Mouse (Mus musculus) neural tube, embryonic 12.5 days (tissue): ENCODE data around the gene Ptprg. TPM values are rescaled to one million over a fixed set of nuclear protein-coding genes. Genes with fewer than 3 reads are reported as not detected.

Experiments
- ATAC-seq: fragments of 200-750 bp; cut with Nextera tagmentation; 2 replicates; pipeline ENCODE4 v1.8.0; 2017; ENCODE audit warnings: low read depth, mild to moderate bottlenecking, moderate TSS enrichment, moderate library complexity; ENCODE audit not compliant: low FRiP score
- H3K27ac ChIP-seq: fragments of 300-500 bp; sonication (generic); 2 replicates; pipeline ENCODE4 v1.5.1; 2016
- H3K27me3 ChIP-seq: fragments of 300-500 bp; sonication (generic); replicated peaks from 2 replicates; pipeline ENCODE4 v1.6.1; 2016; ENCODE audit warnings: mild to moderate bottlenecking
- H3K36me3 ChIP-seq: fragments of 300-500 bp; sonication (generic); 2 replicates; pipeline ENCODE4 v1.6.1; 2016; ENCODE audit warnings: mild to moderate bottlenecking
- H3K4me1 ChIP-seq: fragments of 300-500 bp; sonication (generic); 2 replicates; pipeline ENCODE4 v1.6.1; 2016
- H3K4me2 ChIP-seq: fragments of 300-500 bp; sonication (generic); replicated peaks from 2 replicates; pipeline ENCODE4 v1.6.1; 2016; ENCODE audit warnings: mild to moderate bottlenecking
- H3K4me3 ChIP-seq: fragments of 300-500 bp; sonication (generic); 2 replicates; pipeline ENCODE4 v1.5.1; 2016
- H3K9ac ChIP-seq: fragments of 300-500 bp; sonication (generic); 2 replicates; pipeline ENCODE4 v1.6.1; 2016; ENCODE audit warnings: mild to moderate bottlenecking
- H3K9me3 ChIP-seq: fragments of 300-500 bp; sonication (generic); 2 replicates; pipeline ENCODE4 v1.6.1; 2016; ENCODE audit warnings: mild to moderate bottlenecking
- WGBS: fragments of 180-500 bp; shearing (Covaris S2); methylation state at CpG from one replicate; pipeline ENCODE4 v1.1.7; 2016; 5-methylcytosine and 5-hydroxymethylcytosine counted together
- polyA plus RNA-seq: library from polyadenylated mRNA; unstranded; fragments of >200 nt; fragmentation: Nextera tagmentation; extraction: Ambion mirVana; gene quantifications from 2 replicates; pipeline ENCODE4 v1.2.1, GENCODE M21; 2016

Ptprg gene
- polyA plus RNA-seq, 1 experiment from 2014 or later, result 41.8 TPM

DNA sequence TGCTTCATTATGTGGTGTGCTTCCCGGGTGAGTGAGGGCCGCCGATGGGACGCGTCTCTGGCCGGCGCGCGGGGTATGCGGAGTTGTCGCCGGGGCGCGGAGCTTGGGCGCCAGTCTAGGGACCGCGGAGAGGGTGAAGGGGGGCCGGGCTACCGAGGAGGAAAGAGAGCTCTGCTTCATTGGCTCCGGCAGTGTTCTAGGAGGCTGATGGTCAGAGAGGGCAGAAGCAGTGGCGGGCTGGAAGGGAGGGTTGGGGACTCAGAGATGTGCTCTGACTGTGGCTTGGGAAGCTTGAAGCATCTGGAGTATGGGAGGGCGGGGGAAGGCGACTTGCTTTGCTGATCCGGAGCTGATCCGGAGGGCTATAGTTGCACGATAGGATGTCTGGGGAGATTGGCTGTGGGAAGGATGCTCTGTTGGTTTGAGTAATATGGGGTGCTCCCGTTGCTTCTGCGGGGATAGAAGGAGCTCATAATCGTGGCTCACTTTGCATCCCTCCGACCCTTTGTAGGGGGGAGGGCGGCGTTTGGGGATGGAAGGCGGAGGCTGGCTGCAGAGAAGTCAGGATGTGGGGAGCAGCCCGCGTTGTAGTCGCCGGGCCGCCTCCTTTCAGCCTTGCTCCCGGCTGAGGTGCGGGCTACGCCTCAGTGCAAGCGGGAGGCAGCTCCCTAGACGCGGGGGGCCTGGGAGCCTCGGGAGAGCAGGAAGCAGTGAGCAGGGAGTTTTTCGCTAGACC is 1.1 kb downstream of the Ptprg start:
- Histone ChIP-seq H3K4me1 (peaks cover 13% of the 10 kb centered on the region), H3K4me2 (peak overlapping the region; percentile 95), H3K36me3 (no peaks in the 10 kb centered on the region), H3K9ac (peak overlapping the region; percentile 85), H3K9me3 (no peaks in the 10 kb centered on the region), H3K4me3 (peak overlapping the region; percentile 78), H3K27ac (peak overlapping the region; percentile 89), H3K27me3 (no peaks in the 10 kb centered on the region; the same call in 1 of the 2 replicates)
- ATAC-seq, result peak; percentile 52
- WGBS, result under 1% methylated on average over 46 of the region's 46 CpGs

- peak overlapping the region; percentile 95 for H3K4me2 ChIP-seq
- H3K27ac ChIP-seq, result peak overlapping the region; percentile 89; the same call in 1 of the 2 replicates
- H3K9ac ChIP-seq, result peak overlapping the region; percentile 85
- ATAC-seq, result no peak
- H3K4me3 ChIP-seq, result peak overlapping the region; percentile 78
- no peaks in the 10 kb centered on the region for H3K9me3 ChIP-seq
- H3K27me3 ChIP-seq, result no peaks in the 10 kb centered on the region; the same call in 1 of the 2 replicates
- WGBS, result under 1% methylated on average over 17 of the region's 17 CpGs
- H3K4me1 ChIP-seq, result peaks cover 13% of the 10 kb centered on the region
- no peaks in the 10 kb centered on the region for H3K36me3 ChIP-seq
Observed at GRCm38 (mm10) chr14:11555061-11555501, 1.7 kb downstream of the Ptprg start.

DNA sequence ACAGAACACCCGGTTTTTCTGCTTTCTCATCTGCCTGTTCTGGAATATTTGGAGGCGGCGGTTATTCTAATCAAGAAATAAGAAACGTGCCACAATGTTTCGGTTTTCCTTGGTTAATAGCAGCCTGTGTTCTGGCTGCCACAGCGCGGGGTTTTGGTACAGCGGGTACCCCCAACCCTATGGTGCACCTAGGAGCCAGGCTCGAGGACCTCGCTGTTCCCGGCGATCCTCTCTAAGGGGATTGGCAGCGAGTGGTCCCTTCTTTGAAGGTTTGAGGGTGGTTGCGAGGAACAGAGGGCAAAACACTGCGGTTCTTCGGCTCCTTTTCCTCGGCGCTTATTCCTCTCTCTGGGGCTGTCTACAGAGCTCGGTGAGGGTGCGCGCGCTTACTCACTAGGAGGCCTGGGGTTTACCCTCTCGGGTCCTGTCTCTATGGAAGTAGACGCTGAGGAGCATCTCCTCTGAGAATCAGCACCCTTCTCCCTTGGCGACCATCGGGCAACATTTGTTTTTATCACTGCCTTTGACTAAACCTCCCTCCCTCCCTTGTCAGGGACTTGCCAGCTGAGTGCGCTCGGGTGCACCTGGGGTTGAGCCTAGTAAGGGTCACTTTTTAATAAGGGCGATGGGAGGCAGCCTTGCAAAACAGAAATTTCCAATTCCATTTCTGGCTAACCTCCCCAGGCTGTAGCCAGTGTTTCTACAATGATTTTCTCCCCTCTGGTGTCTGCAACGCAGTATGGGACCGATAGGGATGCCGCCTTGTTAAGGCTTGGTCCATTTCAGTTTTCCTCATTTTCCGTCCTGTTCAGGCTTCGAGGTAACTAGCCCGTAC is 2.4 kb downstream of the Ptprg start:
- Histone ChIP-seq H3K4me2 (peak overlapping the region; percentile 95), H3K27me3 (no peaks in the 10 kb centered on the region; the same call in 1 of the 2 replicates), H3K9me3 (no peaks in the 10 kb centered on the region), H3K9ac (peak overlapping the region; percentile 85), H3K4me1 (peaks cover 13% of the 10 kb centered on the region), H3K4me3 (peak overlapping the region; percentile 78), H3K27ac (0 out of 2 replicates have a peak overlapping the region, but pooled peaks have one; percentile 89), H3K36me3 (no peaks in the 10 kb centered on the region)
- WGBS, result under 1% methylated on average over 35 of the region's 35 CpGs
- ATAC-seq, result no peak

DNA sequence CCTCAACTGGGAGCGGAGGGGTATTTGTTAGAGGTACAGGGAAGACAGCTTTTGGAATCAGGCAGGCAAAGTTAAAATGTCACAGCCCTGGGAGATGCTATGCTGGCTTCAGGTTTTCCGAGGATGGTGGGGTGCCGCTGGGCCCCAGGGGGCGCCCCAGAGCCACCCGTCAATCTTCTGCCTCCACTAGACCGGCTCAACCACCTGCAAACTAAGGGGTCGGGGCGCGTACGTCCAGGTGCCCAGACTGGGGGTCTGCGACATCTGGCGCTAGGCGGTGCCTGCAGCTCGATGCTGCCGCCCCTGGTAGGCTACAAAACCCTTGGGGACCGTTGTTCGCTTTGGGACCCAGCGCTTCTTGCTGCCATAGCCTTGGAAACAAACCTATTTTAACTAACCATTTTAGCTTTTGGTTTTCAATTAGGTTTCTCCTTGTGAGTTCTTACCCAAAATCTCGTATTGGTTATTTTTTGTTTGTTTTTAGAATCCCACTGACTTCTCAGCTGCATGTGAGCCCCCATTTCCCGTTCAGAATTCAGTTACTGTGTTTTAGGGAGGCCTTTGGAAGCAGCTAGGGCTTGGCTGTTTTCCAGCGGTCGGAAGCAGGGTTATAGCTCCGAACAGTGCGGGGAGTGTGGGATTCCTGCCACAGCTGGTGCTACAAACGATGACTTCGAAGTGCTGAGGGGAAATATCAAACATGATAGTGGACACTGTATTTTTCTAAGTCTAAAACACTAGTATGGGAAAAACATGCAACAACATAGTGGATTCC is 3.2 kb downstream of the Ptprg start:
- ATAC-seq, result no peak
- Histone ChIP-seq H3K9ac (peak overlapping the region; percentile 85), H3K4me2 (peak overlapping the region; percentile 95), H3K4me1 (peaks cover 13% of the 10 kb centered on the region), H3K36me3 (no peaks in the 10 kb centered on the region), H3K27me3 (no peaks in the 10 kb centered on the region; the same call in 1 of the 2 replicates), H3K27ac (no peak overlapping the region), H3K4me3 (peak overlapping the region; percentile 78), H3K9me3 (no peaks in the 10 kb centered on the region)
- 8% methylated on average over 26 of the region's 26 CpGs for WGBS

GRCm38 (mm10) chr14:11558496-11558895 is 5.2 kb downstream of the Ptprg start:
- Histone ChIP-seq H3K4me1 (peaks cover 4% of the 10 kb centered on the region; the same call in 1 of the 2 replicates), H3K9me3 (no peaks in the 10 kb centered on the region), H3K36me3 (no peaks in the 10 kb centered on the region), H3K27me3 (no peaks in the 10 kb centered on the region), H3K27ac (no peak overlapping the region), H3K9ac (no peak overlapping the region), H3K4me3 (no peak overlapping the region), H3K4me2 (no peak overlapping the region)
- ATAC-seq, result no peak

DNA sequence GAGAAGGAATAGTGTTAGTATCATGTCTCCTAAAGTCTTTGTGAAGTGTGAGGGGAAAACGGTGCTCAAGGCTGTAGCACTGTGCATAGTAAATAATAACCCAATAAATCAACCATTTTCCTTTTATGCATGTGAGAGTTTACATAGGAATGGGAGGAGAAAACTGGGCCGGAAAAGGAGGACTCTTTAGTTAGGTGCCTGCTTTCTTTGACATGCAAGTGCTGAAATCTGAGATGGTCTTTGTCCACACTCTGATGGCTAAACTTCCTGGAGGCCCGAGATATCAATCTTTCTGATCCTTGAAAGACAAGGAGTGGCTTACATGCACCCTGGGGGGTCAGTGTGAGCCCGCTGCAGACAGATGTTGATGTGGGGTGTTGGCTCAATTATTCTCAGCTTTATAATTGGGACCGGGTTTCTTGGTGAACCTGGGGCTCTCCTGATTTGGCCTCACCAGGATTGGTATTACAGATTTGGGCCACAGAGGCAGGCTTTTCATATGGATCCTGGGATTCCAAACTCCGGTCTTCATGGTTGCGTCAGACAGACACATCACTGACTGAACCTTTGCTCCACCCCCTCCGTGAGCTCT is 7.4 kb downstream of the Ptprg start:
- no peak overlapping the region for H3K4me2 ChIP-seq
- no peaks in the 10 kb centered on the region for H3K27me3 ChIP-seq
- no peak for ATAC-seq
- no peak overlapping the region for H3K4me3 ChIP-seq
- 64% methylated on average over 8 of the region's 8 CpGs for WGBS
- H3K36me3 ChIP-seq, result no peaks in the 10 kb centered on the region
- H3K9ac ChIP-seq, result no peak overlapping the region
- H3K4me1 ChIP-seq, result peaks cover 4% of the 10 kb centered on the region; the same call in 1 of the 2 replicates
- no peaks in the 10 kb centered on the region for H3K9me3 ChIP-seq
- H3K27ac ChIP-seq, result no peak overlapping the region

DNA sequence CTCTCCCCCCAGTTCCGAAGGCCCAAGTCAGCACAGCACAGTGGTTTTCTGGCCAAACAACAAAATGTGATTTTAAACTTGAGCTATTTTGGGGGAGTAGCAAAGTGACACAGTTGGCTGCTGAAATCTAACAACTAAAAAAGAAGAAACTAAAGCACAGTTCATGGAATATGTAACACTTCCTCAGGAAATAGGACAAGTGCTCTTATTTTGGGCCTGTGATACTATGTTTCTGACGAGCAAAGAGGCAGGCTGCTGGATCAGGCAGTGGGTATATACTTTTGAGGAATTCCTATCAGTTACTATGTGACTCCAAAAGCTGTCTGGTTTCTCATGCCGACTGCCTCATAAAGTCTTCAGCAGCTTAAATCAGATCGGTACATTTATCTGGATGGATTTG is 8.1 kb downstream of the Ptprg start:
- no peak for ATAC-seq
- H3K4me1 ChIP-seq, result peaks cover 4% of the 10 kb centered on the region; the same call in 1 of the 2 replicates
- no peaks in the 10 kb centered on the region for H3K27me3 ChIP-seq
- no peak overlapping the region for H3K27ac ChIP-seq
- no peak overlapping the region for H3K4me3 ChIP-seq
- no peak overlapping the region for H3K4me2 ChIP-seq
- H3K36me3 ChIP-seq, result no peaks in the 10 kb centered on the region
- no peak overlapping the region for H3K9ac ChIP-seq
- WGBS, result 93% methylated on average over 4 of the region's 4 CpGs
- no peaks in the 10 kb centered on the region for H3K9me3 ChIP-seq

DNA sequence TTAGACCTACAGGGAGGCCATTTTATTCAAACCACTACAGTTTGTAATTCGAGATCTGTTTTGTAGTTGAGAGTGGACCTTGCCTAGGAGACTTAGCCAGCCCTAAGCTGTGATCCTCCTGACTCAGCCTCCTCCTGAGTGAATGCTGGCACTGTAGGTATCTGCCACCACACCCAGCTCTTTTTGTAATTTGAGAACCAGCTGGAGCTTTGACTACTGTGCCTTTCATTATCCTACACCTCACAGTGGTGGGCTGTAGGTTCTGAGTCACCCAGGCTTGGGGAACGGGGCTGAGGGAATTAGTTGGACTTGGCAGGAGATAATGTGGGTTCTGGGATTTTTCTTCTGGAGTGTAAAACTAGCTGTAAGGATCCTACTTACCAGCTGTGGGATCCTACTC is 9.5 kb downstream of the Ptprg start:
- H3K27me3 ChIP-seq, result no peaks in the 10 kb centered on the region
- no peaks in the 10 kb centered on the region for H3K9me3 ChIP-seq
- no peaks in the 10 kb centered on the region for H3K36me3 ChIP-seq
- H3K4me3 ChIP-seq, result no peak overlapping the region
- ATAC-seq, result no peak
- H3K9ac ChIP-seq, result no peak overlapping the region
- H3K27ac ChIP-seq, result no peak overlapping the region
- 91% methylated on average over 2 of the region's 2 CpGs for WGBS
- no peaks in the 10 kb centered on the region; the same call in 1 of the 2 replicates for H3K4me1 ChIP-seq
- H3K4me2 ChIP-seq, result no peak overlapping the region

- Histone ChIP-seq H3K4me2 (no peak overlapping the region), H3K36me3 (no peaks in the 10 kb centered on the region), H3K4me1 (no peaks in the 10 kb centered on the region; the same call in 1 of the 2 replicates), H3K27ac (no peak overlapping the region), H3K4me3 (no peak overlapping the region), H3K27me3 (no peaks in the 10 kb centered on the region), H3K9me3 (no peaks in the 10 kb centered on the region), H3K9ac (no peak overlapping the region)
- 78% methylated on average over 5 of the region's 5 CpGs for WGBS
- no peak for ATAC-seq
Observed at GRCm38 (mm10) chr14:11563656-11564055, 10.3 kb downstream of the Ptprg start.

DNA sequence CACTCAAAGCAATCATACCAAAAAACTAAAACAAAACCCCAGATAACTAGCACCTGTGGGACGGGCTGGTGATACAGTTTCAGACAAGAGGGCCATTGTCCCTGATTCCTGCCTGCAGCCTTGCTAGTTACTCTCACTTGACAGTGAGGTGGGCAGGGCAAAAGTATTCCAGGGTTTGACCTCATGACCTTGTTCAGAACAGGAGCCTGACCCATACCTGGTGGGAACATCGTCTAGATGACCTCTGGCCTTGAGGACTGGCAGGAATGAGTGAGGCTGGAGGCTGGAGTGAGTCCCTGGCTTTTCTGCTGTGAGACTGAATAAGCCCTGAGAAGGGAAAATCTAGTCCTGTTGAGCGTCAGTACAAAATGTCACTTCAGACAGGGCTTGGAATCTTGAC is 11.1 kb downstream of the Ptprg start:
- no peak for ATAC-seq
- no peak overlapping the region for H3K27ac ChIP-seq
- H3K4me3 ChIP-seq, result no peak overlapping the region
- H3K9me3 ChIP-seq, result no peaks in the 10 kb centered on the region
- H3K4me1 ChIP-seq, result no peaks in the 10 kb centered on the region; the same call in 1 of the 2 replicates
- H3K9ac ChIP-seq, result no peak overlapping the region
- WGBS, result 80% methylated on average over 3 of the region's 3 CpGs
- H3K4me2 ChIP-seq, result no peak overlapping the region
- H3K27me3 ChIP-seq, result no peaks in the 10 kb centered on the region
- no peaks in the 10 kb centered on the region for H3K36me3 ChIP-seq

DNA sequence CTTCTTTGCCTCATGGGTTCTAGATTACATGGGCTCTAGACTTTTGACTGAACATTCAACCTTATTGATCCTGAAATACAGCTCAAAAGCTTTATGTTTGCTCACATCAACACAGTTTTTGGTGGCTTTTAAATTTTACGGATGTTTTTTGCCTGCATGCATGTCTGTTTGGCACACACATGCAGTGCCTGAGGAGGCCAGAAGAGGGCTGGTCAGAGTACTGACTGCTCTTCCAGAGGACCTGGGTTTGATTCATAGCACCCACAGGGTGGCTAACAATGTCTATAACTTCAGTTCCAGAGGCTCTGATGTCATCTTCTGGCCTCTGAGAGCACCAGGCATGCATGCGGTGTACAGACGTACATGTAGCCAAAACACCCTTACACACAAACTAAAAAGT is 12.0 kb downstream of the Ptprg start:
- H3K9me3 ChIP-seq, result no peaks in the 10 kb centered on the region
- no peak overlapping the region for H3K9ac ChIP-seq
- H3K4me1 ChIP-seq, result no peaks in the 10 kb centered on the region
- WGBS, result over 99% methylated on average over 3 of the region's 3 CpGs
- H3K4me3 ChIP-seq, result no peak overlapping the region
- ATAC-seq, result no peak
- H3K36me3 ChIP-seq, result no peaks in the 10 kb centered on the region
- no peaks in the 10 kb centered on the region for H3K27me3 ChIP-seq
- H3K27ac ChIP-seq, result no peak overlapping the region
- no peak overlapping the region for H3K4me2 ChIP-seq
